Mouse (Mus musculus) heart, embryonic 14.5 days (tissue): ENCODE data around the gene Mical3. TPM values are rescaled to one million over a fixed set of nuclear protein-coding genes. Genes with fewer than 3 reads are reported as not detected.

Experiments used
- ATAC-seq: fragments of 200-750 bp; cut with Nextera tagmentation; 2 replicates; pipeline ENCODE4 v1.8.0; 2017; ENCODE audit warnings: low read depth, moderate TSS enrichment; ENCODE audit not compliant: insufficient number of reproducible peaks, insufficient read depth, low FRiP score
- H3K27ac ChIP-seq, 2 experiments: fragments of 200-500 bp in 1 of 2; fragments of 300-500 bp in 1 of 2; sonication (generic) in 1 of 2; replicated peaks in 1 of 2; 2 replicates each; pipeline ENCODE4 v1.5.1; 2012 to 2014; ENCODE audit warnings: low read depth in 2 of 2, low read length in 2 of 2, control low read depth in 1 of 2, mild to moderate bottlenecking in 1 of 2, mixed read lengths in 1 of 2; ENCODE audit not compliant: control insufficient read depth in 1 of 2, insufficient read depth in 1 of 2
- H3K27me3 ChIP-seq: fragments of 300-500 bp; sonication (generic); 2 replicates; pipeline ENCODE4 v1.6.1; 2014; ENCODE audit warnings: mild to moderate bottlenecking, low read length, control low read depth; ENCODE audit not compliant: control insufficient read depth, insufficient read depth
- H3K36me3 ChIP-seq: fragments of 300-500 bp; sonication (generic); 2 replicates; pipeline ENCODE4 v1.6.1; 2014; ENCODE audit warnings: mild to moderate bottlenecking, control low read depth, low read length, mixed read lengths; ENCODE audit not compliant: control insufficient read depth, insufficient read depth
- H3K4me1 ChIP-seq, 2 experiments: fragments of 200-500 bp in 1 of 2; fragments of 300-500 bp in 1 of 2; sonication (generic) in 1 of 2; 2 replicates each; pipeline ENCODE4 v1.6.1; 2012 to 2014; ENCODE audit warnings: low read length in 2 of 2, control low read depth in 1 of 2, mixed read lengths in 1 of 2; ENCODE audit not compliant: control insufficient read depth in 2 of 2, insufficient read depth in 2 of 2
- H3K4me2 ChIP-seq: fragments of 300-500 bp; sonication (generic); 2 replicates; pipeline ENCODE4 v1.6.1; 2014; ENCODE audit warnings: mild to moderate bottlenecking, low read length
- H3K4me3 ChIP-seq, 2 experiments: fragments of 200-500 bp in 1 of 2; fragments of 300-500 bp in 1 of 2; sonication (generic) in 1 of 2; 2 replicates each; pipeline ENCODE4 v1.5.1; 2012 to 2014; ENCODE audit warnings: low read length in 2 of 2, mild to moderate bottlenecking in 2 of 2, control low read depth in 1 of 2, low read depth in 1 of 2, moderate library complexity in 1 of 2; ENCODE audit not compliant: control insufficient read depth in 1 of 2, insufficient read depth in 1 of 2
- H3K9ac ChIP-seq: fragments of 300-500 bp; sonication (generic); 2 replicates; pipeline ENCODE4 v1.6.1; 2014; ENCODE audit warnings: mild to moderate bottlenecking, low read length
- H3K9me3 ChIP-seq: fragments of 300-500 bp; sonication (generic); 2 replicates; pipeline ENCODE4 v1.6.1; 2016; ENCODE audit warnings: low read length, control low read depth; ENCODE audit not compliant: control insufficient read depth
- WGBS: fragments of 180-500 bp; shearing (Covaris S2); extraction: QIAGEN DNeasy Blood & Tissue Kit; methylation state at CpG from one replicate; pipeline ENCODE4 v1.1.7; 2014; 5-methylcytosine and 5-hydroxymethylcytosine counted together
- polyA plus RNA-seq: library from polyadenylated mRNA; unstranded; fragments of >200 nt; fragmentation: Nextera tagmentation; extraction: Ambion mirVana; gene quantifications from 2 replicates; pipeline ENCODE4 v1.2.1, GENCODE M21; 2014

Mical3 gene
- 41.3 and 46.2 TPM in 2 replicates for polyA plus RNA-seq

- H3K36me3 ChIP-seq: no peaks in the 10 kb centered on the region
- peak within 1 kb of the TSS; percentile 39 to 47 for H3K4me3 ChIP-seq
- H3K27me3 ChIP-seq: peaks cover 9% of the 10 kb centered on the region; the same call in 1 of the 2 replicates
- H3K27ac ChIP-seq: no peak within 1 kb of the TSS
- peak within 1 kb of the TSS; percentile 74 for H3K4me2 ChIP-seq
- no peak for ATAC-seq
- peak within 1 kb of the TSS; percentile 55 for H3K9ac ChIP-seq
- peaks cover 18 to 23% of the 10 kb centered on the region in 2 experiments for H3K4me1 ChIP-seq
- 2% methylated on average over 17 of the region's 17 CpGs for WGBS
- no peaks in the 10 kb centered on the region for H3K9me3 ChIP-seq
Measured at GRCm38 (mm10) chr6:121130773-121131172, at the start of gene Mical3. TSS of gene Mical3 (minus strand) at chr6:121130999.

- peaks cover 11 to 17% of the 10 kb centered on the region in 2 experiments for H3K4me1 ChIP-seq
- no peaks in the 10 kb centered on the region for H3K27me3 ChIP-seq
- no peak overlapping the region for H3K27ac ChIP-seq
- H3K4me2 ChIP-seq: no peak overlapping the region
- H3K9ac ChIP-seq: no peak overlapping the region
- ATAC-seq: no peak
- no peaks in the 10 kb centered on the region for H3K36me3 ChIP-seq
- WGBS: 68% methylated on average over 7 of the region's 7 CpGs
- H3K4me3 ChIP-seq: no peak overlapping the region
- H3K9me3 ChIP-seq: no peaks in the 10 kb centered on the region
Measured at GRCm38 (mm10) chr6:121179846-121180245, 49.0 kb upstream of the Mical3 start.

GRCm38 (mm10) chr6:121178700-121179358 lies 48.0 kb upstream of the Mical3 start:
- WGBS: 48% methylated on average over 7 of the region's 7 CpGs
- peaks cover 8 to 10% of the 10 kb centered on the region in 2 experiments; a peak in 3 of 4 replicates for H3K4me1 ChIP-seq
- no peaks in the 10 kb centered on the region for H3K9me3 ChIP-seq
- no peak overlapping the region for H3K9ac ChIP-seq
- no peak overlapping the region for H3K4me2 ChIP-seq
- H3K36me3 ChIP-seq: no peaks in the 10 kb centered on the region
- no peak for ATAC-seq
- H3K4me3 ChIP-seq: no peak overlapping the region
- peak overlapping the region in 1 of 2 experiments; percentile 4; a peak in 1 of 4 replicates for H3K27ac ChIP-seq
- H3K27me3 ChIP-seq: no peaks in the 10 kb centered on the region

- H3K36me3 ChIP-seq: no peaks in the 10 kb centered on the region
- H3K4me1 ChIP-seq: peaks cover 14 to 15% of the 10 kb centered on the region in 2 experiments
- whole genome bisulfite sequencing: 90% methylated on average over 7 of the region's 7 CpGs
- no peak for ATAC-seq
- H3K27ac ChIP-seq: no peak overlapping the region
- H3K4me2 ChIP-seq: no peak overlapping the region
- no peaks in the 10 kb centered on the region for H3K27me3 ChIP-seq
- H3K9me3 ChIP-seq: no peaks in the 10 kb centered on the region
- no peak overlapping the region for H3K4me3 ChIP-seq
- H3K9ac ChIP-seq: no peak overlapping the region
Measured at GRCm38 (mm10) chr6:121177118-121177708, 46.4 kb upstream of the Mical3 start.

GRCm38 (mm10) chr6:121176731-121177098 lies 45.9 kb upstream of the Mical3 start:
- Histone ChIP-seq H3K4me3 (no peak overlapping the region), H3K4me1 (peaks cover 14 to 16% of the 10 kb centered on the region in 2 experiments), H3K9ac (no peak overlapping the region), H3K4me2 (no peak overlapping the region), H3K27me3 (no peaks in the 10 kb centered on the region), H3K9me3 (no peaks in the 10 kb centered on the region), H3K27ac (no peak overlapping the region), H3K36me3 (no peaks in the 10 kb centered on the region)
- no peak for ATAC-seq
- 72% methylated on average over 4 of the region's 4 CpGs for WGBS

- Histone ChIP-seq H3K27me3 (no peaks in the 10 kb centered on the region), H3K4me3 (no peak overlapping the region), H3K4me1 (peaks cover 15 to 22% of the 10 kb centered on the region in 2 experiments), H3K9ac (no peak overlapping the region; the same call in 1 of the 2 replicates), H3K27ac (no peak overlapping the region), H3K36me3 (no peaks in the 10 kb centered on the region), H3K4me2 (no peak overlapping the region), H3K9me3 (no peaks in the 10 kb centered on the region)
- WGBS: 52% methylated on average over 14 of the region's 14 CpGs
- no peak for ATAC-seq
Measured at GRCm38 (mm10) chr6:121176011-121176730, 45.4 kb upstream of the Mical3 start.

- Histone ChIP-seq H3K9me3 (no peaks in the 10 kb centered on the region), H3K4me1 (peaks cover 24 to 31% of the 10 kb centered on the region in 2 experiments), H3K27me3 (no peaks in the 10 kb centered on the region), H3K9ac (no peak overlapping the region), H3K27ac (no peak overlapping the region), H3K36me3 (no peaks in the 10 kb centered on the region), H3K4me2 (no peak overlapping the region), H3K4me3 (no peak overlapping the region)
- ATAC-seq: no peak
- WGBS: 94% methylated on average over 6 of the region's 6 CpGs
Measured at GRCm38 (mm10) chr6:121174761-121175160, 44.0 kb upstream of the Mical3 start.
